Mouse (Mus musculus): ENCODE results near the gene Rps6ka4. TPM values are rescaled to one million over a fixed set of nuclear protein-coding genes. Genes with fewer than 3 reads are reported as not detected.

Rps6ka4 gene
- total RNA-seq, 2 experiments from 2014 or later, result 2.6 TPM; not detected in 1

DNA sequence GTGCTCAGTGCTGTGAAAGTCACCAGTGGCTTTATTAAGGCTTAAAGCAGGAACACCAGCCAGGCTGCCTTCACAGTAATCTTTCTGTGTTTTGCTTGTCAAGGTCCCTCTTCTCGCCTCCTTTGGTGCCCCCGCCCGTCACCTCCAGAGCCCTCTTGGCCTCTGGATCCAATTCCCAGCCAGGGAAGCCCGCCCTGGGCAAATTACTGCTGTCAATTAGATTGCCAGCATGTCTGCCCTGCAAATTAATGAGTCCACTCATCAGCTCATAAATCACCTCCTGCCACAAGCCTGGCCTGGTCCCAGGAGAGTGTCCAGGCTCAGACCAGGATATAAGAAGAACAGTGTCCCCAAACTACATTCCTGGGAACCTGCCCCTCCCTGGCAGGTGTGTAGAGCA, 26.1 kb downstream of the Rps6ka4 start:
- no peak; the same call in 1 of the 2 replicates for ATAC-seq (replicated peaks; ENCODE audit: low FRiP score, poor library complexity, severe bottlenecking)

Other genes with a start within 250 kb of the Rps6ka4 start
- 3.8 and 4.6 TPM in 2 replicates for gene Ccdc88b, start 17.6 kb upstream of the Rps6ka4 start, total RNA-seq (2015; ENCODE audit: low replicate concordance)
- gene Ccdc88b, start 17.6 kb upstream of the Rps6ka4 start, total RNA-seq (2017; ENCODE audit: low replicate concordance), result 10.9 and 11.8 TPM in 2 replicates
- gene Trmt112, start 69.1 kb upstream of the Rps6ka4 start, total RNA-seq (2015; ENCODE audit: low replicate concordance), result 46.7 and 49.5 TPM in 2 replicates
- 22.7 and 49.4 TPM in 2 replicates for gene Trmt112, start 69.1 kb upstream of the Rps6ka4 start, total RNA-seq (2017; ENCODE audit: low replicate concordance)
- gene Prdx5, start 69.5 kb upstream of the Rps6ka4 start, total RNA-seq (2015; ENCODE audit: low replicate concordance), result 192 and 238 TPM in 2 replicates
- 232 and 266 TPM in 2 replicates for gene Prdx5, start 69.5 kb upstream of the Rps6ka4 start, total RNA-seq (2017; ENCODE audit: low replicate concordance)
- gene Esrra, start 81.2 kb upstream of the Rps6ka4 start, total RNA-seq (2015; ENCODE audit: low replicate concordance), result 3.1 and 5.2 TPM in 2 replicates
- gene Esrra, start 81.2 kb upstream of the Rps6ka4 start, total RNA-seq (2017; ENCODE audit: low replicate concordance), result 2.4 and 4.2 TPM in 2 replicates
- gene Catsperz, start 84.7 kb upstream of the Rps6ka4 start, total RNA-seq (2015; ENCODE audit: low replicate concordance), result not detected in 2 replicates
- gene Catsperz, start 84.7 kb upstream of the Rps6ka4 start, total RNA-seq (2017; ENCODE audit: low replicate concordance), result not detected in 2 replicates
- not detected in 2 replicates for gene Kcnk4, start 93.9 kb upstream of the Rps6ka4 start, total RNA-seq (2015; ENCODE audit: low replicate concordance)
- gene Kcnk4, start 93.9 kb upstream of the Rps6ka4 start, total RNA-seq (2017; ENCODE audit: low replicate concordance), result not detected in 2 replicates
- 2.1 and 4.8 TPM in 2 replicates for gene Bad, start 101.2 kb upstream of the Rps6ka4 start, total RNA-seq (2015; ENCODE audit: low replicate concordance)
- gene Bad, start 101.2 kb upstream of the Rps6ka4 start, total RNA-seq (2017; ENCODE audit: low replicate concordance), result 5.0 and 9.5 TPM in 2 replicates
- gene Gpr137, start 101.8 kb upstream of the Rps6ka4 start, total RNA-seq (2015; ENCODE audit: low replicate concordance), result 3.3 and 5.8 TPM in 2 replicates
- 4.2 and 7.2 TPM in 2 replicates for gene Gpr137, start 101.8 kb upstream of the Rps6ka4 start, total RNA-seq (2017; ENCODE audit: low replicate concordance)
- gene Ppp1r14b, start 134.3 kb upstream of the Rps6ka4 start, total RNA-seq (2015; ENCODE audit: low replicate concordance), result 30.9 and 57.8 TPM in 2 replicates
- 17.8 and 41.6 TPM in 2 replicates for gene Ppp1r14b, start 134.3 kb upstream of the Rps6ka4 start, total RNA-seq (2017; ENCODE audit: low replicate concordance)
- 0.19 and 0.42 TPM in 2 replicates for gene Plcb3, start 135.8 kb upstream of the Rps6ka4 start, total RNA-seq (2015; ENCODE audit: low replicate concordance)
- gene Plcb3, start 135.8 kb upstream of the Rps6ka4 start, total RNA-seq (2017; ENCODE audit: low replicate concordance), result 2.5 and 6.8 TPM in 2 replicates
- 34.0 and 34.9 TPM in 2 replicates for gene Fkbp2, start 139.9 kb upstream of the Rps6ka4 start, total RNA-seq (2015; ENCODE audit: low replicate concordance)
- gene Fkbp2, start 139.9 kb upstream of the Rps6ka4 start, total RNA-seq (2017; ENCODE audit: low replicate concordance), result 31.0 and 34.8 TPM in 2 replicates
- 11.7 TPM in 2 replicates for gene Vegfb, start 147.0 kb upstream of the Rps6ka4 start, total RNA-seq (2015; ENCODE audit: low replicate concordance)
- 0.98 and 1.1 TPM in 2 replicates for gene Vegfb, start 147.0 kb upstream of the Rps6ka4 start, total RNA-seq (2017; ENCODE audit: low replicate concordance)
- 4.4 and 6.5 TPM in 2 replicates for gene Dnajc4, start 151.9 kb upstream of the Rps6ka4 start, total RNA-seq (2015; ENCODE audit: low replicate concordance)
- 2.1 and 10.9 TPM in 2 replicates for gene Dnajc4, start 151.9 kb upstream of the Rps6ka4 start, total RNA-seq (2017; ENCODE audit: low replicate concordance)
- gene Nudt22, start 155.5 kb upstream of the Rps6ka4 start, total RNA-seq (2015; ENCODE audit: low replicate concordance), result 5.4 TPM in 1 of 2 replicates, not detected in the other
- 0.60 and 4.9 TPM in 2 replicates for gene Nudt22, start 155.5 kb upstream of the Rps6ka4 start, total RNA-seq (2017; ENCODE audit: low replicate concordance)
- not detected in 2 replicates for gene Trpt1, start 155.5 kb upstream of the Rps6ka4 start, total RNA-seq (2015; ENCODE audit: low replicate concordance)
- gene Trpt1, start 155.5 kb upstream of the Rps6ka4 start, total RNA-seq (2017; ENCODE audit: low replicate concordance), result not detected in 2 replicates
- 20.8 and 28.6 TPM in 2 replicates for gene Fermt3, start 178.8 kb upstream of the Rps6ka4 start, total RNA-seq (2015; ENCODE audit: low replicate concordance)
- 49.0 and 56.3 TPM in 2 replicates for gene Fermt3, start 178.8 kb upstream of the Rps6ka4 start, total RNA-seq (2017; ENCODE audit: low replicate concordance)
- gene Stip1, start 199.3 kb upstream of the Rps6ka4 start, total RNA-seq (2015; ENCODE audit: low replicate concordance), result 39.1 and 40.2 TPM in 2 replicates
- 33.4 and 44.3 TPM in 2 replicates for gene Stip1, start 199.3 kb upstream of the Rps6ka4 start, total RNA-seq (2017; ENCODE audit: low replicate concordance)
- gene Macrod1, start 216.2 kb upstream of the Rps6ka4 start, total RNA-seq (2015; ENCODE audit: low replicate concordance), result 0.77 and 4.2 TPM in 2 replicates
- gene Macrod1, start 216.2 kb upstream of the Rps6ka4 start, total RNA-seq (2017; ENCODE audit: low replicate concordance), result 0.94 TPM in 1 of 2 replicates, not detected in the other

Measured in erythroblast, adult 5-6 weeks (primary cell).